In genomic region chr2:168553541-168553961, GRCm38 (mm10) we compare ENCODE assay signal across 8 mouse cellular contexts. TPM values are rescaled to one million over a fixed set of nuclear protein-coding genes. Genes with fewer than 3 reads are reported as not detected.
DNase-seq lines count a peak whose midpoint lies in the region; ATAC-seq and TF ChIP-seq lines count a peak whose summit lies in the region.

No protein-coding gene starts in this region.

- H3K4me2 ChIP-seq in midbrain, embryonic 13.5 days (replicated peaks), result no peak overlapping the region
- H3K4me2 ChIP-seq in midbrain, postnatal 0 days (ENCODE audit: low read depth, low read length, poor library complexity, severe bottlenecking), result no peak overlapping the region
- H3K4me2 ChIP-seq in liver, postnatal 0 days (ENCODE audit: low read depth, low read length), result no peak overlapping the region
- 0 out of 2 replicates have a peak overlapping the region, but pooled peaks have one; percentile 8 for H3K4me2 ChIP-seq in stomach, postnatal 0 days (replicated peaks; ENCODE audit: low read depth)

- H3K4me3 ChIP-seq in midbrain, embryonic 13.5 days (replicated peaks), result no peak overlapping the region
- H3K4me3 ChIP-seq in midbrain, postnatal 0 days (ENCODE audit: low read depth, low read length), result no peak overlapping the region
- no peak overlapping the region for H3K4me3 ChIP-seq in liver, postnatal 0 days (ENCODE audit: low read depth, low read length)
- no peak overlapping the region for H3K4me3 ChIP-seq in stomach, postnatal 0 days (ENCODE audit: low read depth, low read length)

- DNase-seq in midbrain, postnatal 0 days (ENCODE audit: low spot score), result no peak
- DNase-seq in liver, postnatal 0 days, result no peak
- DNase-seq in stomach, postnatal 0 days (ENCODE audit: low spot score), result peak; percentile 50
- no peak for DNase-seq in urinary bladder, postnatal 4 days (ENCODE audit: low spot score in 2 of 2)
- no peak for DNase-seq in left cerebral cortex, postnatal 36 days (ENCODE audit: low spot score in 2 of 2)
- no peak for DNase-seq in frontal cortex, postnatal 36 days (ENCODE audit: low spot score in 2 of 2)

- peak; percentile 27; the same call in 1 of the 2 replicates for ATAC-seq in midbrain, embryonic 13.5 days
- no peak for ATAC-seq in midbrain, postnatal 0 days (ENCODE audit: low FRiP score)
- ATAC-seq in hematopoietic stem cell, adult 5-6 weeks (replicated peaks in 1 of 2; ENCODE audit: insufficient read depth in 1 of 2, low FRiP score in 2 of 2, low TSS enrichment in 1 of 2, low read depth in 1 of 2, poor library complexity in 2 of 2, severe bottlenecking in 2 of 2), result 0 out of 4 replicates have a peak, but pooled peaks have one; percentile 29 to 31
- peak; percentile 15; the same call in 1 of the 2 replicates for ATAC-seq in liver, postnatal 0 days
- ATAC-seq in stomach, postnatal 0 days (ENCODE audit: low FRiP score, low TSS enrichment), result peak; percentile 17; the same call in 1 of the 2 replicates

- H3K9ac ChIP-seq in midbrain, embryonic 13.5 days (replicated peaks), result 0 out of 2 replicates have a peak overlapping the region, but pooled peaks have one; percentile 30
- H3K9ac ChIP-seq in midbrain, postnatal 0 days (replicated peaks; ENCODE audit: low read length, poor library complexity, severe bottlenecking), result no peak overlapping the region
- H3K9ac ChIP-seq in liver, postnatal 0 days (replicated peaks), result no peak overlapping the region
- H3K9ac ChIP-seq in stomach, postnatal 0 days (ENCODE audit: low read length), result no peak overlapping the region

- 62% methylated on average over 18 of the region's 18 CpGs for WGBS in midbrain, embryonic 13.5 days
- 53% methylated on average over 18 of the region's 18 CpGs for WGBS in midbrain, postnatal 0 days
- WGBS in liver, postnatal 0 days (ENCODE audit: insufficient replicate concordance), result 11% methylated on average over 18 of the region's 18 CpGs
- 34% methylated on average over 18 of the region's 18 CpGs for WGBS in stomach, postnatal 0 days

- no peak for TF ChIP-seq CTCF in midbrain, postnatal 0 days (IDR thresholded peaks at IDR 0.05)
- no peak for TF ChIP-seq CTCF in liver, postnatal 0 days (IDR thresholded peaks at IDR 0.05; ENCODE audit: low read depth)
- TF ChIP-seq CTCF in stomach, postnatal 0 days (IDR thresholded peaks at IDR 0.05; ENCODE audit: low read depth), result no peak

- no peak for TF ChIP-seq EP300 in liver, postnatal 0 days (IDR thresholded peaks at IDR 0.05; ENCODE audit: low read depth)
- TF ChIP-seq EP300 in stomach, postnatal 0 days (optimal IDR thresholded peaks at IDR 0.05), result no peak

- intact Hi-C loops in left cerebral cortex, postnatal 36 days (cut with DNase I), result loop anchor here (5.0 kb wide), 1 partner anchor 49 kb away; the partner anchor contains the start of gene Nfatc2

- no peaks in the 10 kb centered on the region for H3K9me3 ChIP-seq in midbrain, embryonic 13.5 days
- H3K9me3 ChIP-seq in midbrain, postnatal 0 days (ENCODE audit: low read length), result no peaks in the 10 kb centered on the region
- no peaks in the 10 kb centered on the region for H3K9me3 ChIP-seq in liver, postnatal 0 days (ENCODE audit: low read length)
- no peaks in the 10 kb centered on the region for H3K9me3 ChIP-seq in stomach, postnatal 0 days (ENCODE audit: control insufficient read depth, low read length)

- H3K27ac ChIP-seq in midbrain, embryonic 13.5 days, result peak overlapping the region; percentile 40; the same call in 1 of the 2 replicates
- H3K27ac ChIP-seq in midbrain, postnatal 0 days (ENCODE audit: low read depth, low read length), result no peak overlapping the region
- H3K27ac ChIP-seq in liver, postnatal 0 days (ENCODE audit: low read depth), result no peak overlapping the region
- no peak overlapping the region; the same call in 1 of the 2 replicates for H3K27ac ChIP-seq in stomach, postnatal 0 days (replicated peaks)

- peaks cover 40% of the 10 kb centered on the region for H3K4me1 ChIP-seq in midbrain, embryonic 13.5 days (replicated peaks)
- H3K4me1 ChIP-seq in midbrain, postnatal 0 days (ENCODE audit: insufficient read depth, low read length), result peaks cover 4% of the 10 kb centered on the region
- peaks cover 7% of the 10 kb centered on the region; the same call in 1 of the 2 replicates for H3K4me1 ChIP-seq in liver, postnatal 0 days (ENCODE audit: insufficient read depth)
- peaks cover 20% of the 10 kb centered on the region for H3K4me1 ChIP-seq in stomach, postnatal 0 days (replicated peaks; ENCODE audit: control insufficient read depth, insufficient read depth)

- peaks cover 5% of the 10 kb centered on the region; the same call in 1 of the 2 replicates for H3K27me3 ChIP-seq in midbrain, embryonic 13.5 days
- no peaks in the 10 kb centered on the region for H3K27me3 ChIP-seq in midbrain, postnatal 0 days (ENCODE audit: insufficient read depth, low read length)
- peaks cover 11% of the 10 kb centered on the region for H3K27me3 ChIP-seq in liver, postnatal 0 days (ENCODE audit: insufficient read depth, low read length)
- no peaks in the 10 kb centered on the region for H3K27me3 ChIP-seq in stomach, postnatal 0 days (ENCODE audit: control insufficient read depth, insufficient read depth, low read length)

- no peaks in the 10 kb centered on the region for H3K36me3 ChIP-seq in midbrain, embryonic 13.5 days
- no peaks in the 10 kb centered on the region for H3K36me3 ChIP-seq in midbrain, postnatal 0 days (ENCODE audit: insufficient read depth, low read length)
- no peaks in the 10 kb centered on the region for H3K36me3 ChIP-seq in liver, postnatal 0 days (replicated peaks; ENCODE audit: insufficient read depth, low read length)
- no peaks in the 10 kb centered on the region for H3K36me3 ChIP-seq in stomach, postnatal 0 days (ENCODE audit: control insufficient read depth, insufficient read depth, low read length)

RNA-seq across cellular contexts. Expression of gene Nfatc2, which starts 47.9 kb away (rescaled TPM):
- 1.7 TPM in 2 replicates for polyA plus RNA-seq in midbrain, embryonic 13.5 days (2015; fragmentation: Nextera tagmentation; extraction: Ambion mirVana)
- 5.1 and 6.4 TPM in 2 replicates for total RNA-seq in midbrain, postnatal 0 days (2014; rRNA removed)
- 7.3 and 8.2 TPM in 2 replicates for polyA plus RNA-seq in midbrain, postnatal 0 days (2015; fragmentation: Nextera tagmentation; extraction: Ambion mirVana)
- total RNA-seq in hematopoietic stem cell, adult 5-6 weeks (2017), result 5.6 and 9.6 TPM in 2 replicates
- 0.11 and 0.18 TPM in 2 replicates for polyA plus RNA-seq in liver, postnatal 0 days (2015; fragmentation: Nextera tagmentation; extraction: Ambion mirVana)
- polyA plus RNA-seq in stomach, postnatal 0 days (2015; fragmentation: Nextera tagmentation; extraction: Ambion mirVana), result 2.0 and 2.2 TPM in 2 replicates
- total RNA-seq in left cerebral cortex, postnatal 36 days (2021), result 10 to 100 TPM in 1 of 2 experiments, 1 to 10 TPM in 1; 9.5 to 12.5 TPM
